Mouse (Mus musculus): ENCODE results near the gene Lnpk.

Gene Lnpk

DNA sequence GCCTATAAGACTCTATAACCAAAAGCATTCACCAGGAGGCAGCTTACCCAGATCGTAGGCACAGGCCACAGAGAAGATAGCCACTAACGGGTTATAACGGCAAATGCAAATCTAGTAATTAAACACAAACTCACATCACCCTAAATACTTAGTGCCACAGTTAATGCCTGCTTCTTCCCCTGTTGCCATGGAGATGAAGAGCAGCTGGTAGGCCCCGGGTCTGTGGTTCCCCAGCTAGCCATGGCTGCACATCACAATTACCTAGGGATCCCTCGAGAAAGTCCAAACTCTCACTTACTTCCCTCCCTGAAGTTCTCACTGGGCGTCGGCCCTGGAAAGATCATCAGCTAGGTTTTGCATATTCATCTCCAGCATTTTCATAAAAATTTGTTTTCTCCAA is 90.8 kb downstream of the Lnpk start:
- DNase-seq: no peak

DNA sequence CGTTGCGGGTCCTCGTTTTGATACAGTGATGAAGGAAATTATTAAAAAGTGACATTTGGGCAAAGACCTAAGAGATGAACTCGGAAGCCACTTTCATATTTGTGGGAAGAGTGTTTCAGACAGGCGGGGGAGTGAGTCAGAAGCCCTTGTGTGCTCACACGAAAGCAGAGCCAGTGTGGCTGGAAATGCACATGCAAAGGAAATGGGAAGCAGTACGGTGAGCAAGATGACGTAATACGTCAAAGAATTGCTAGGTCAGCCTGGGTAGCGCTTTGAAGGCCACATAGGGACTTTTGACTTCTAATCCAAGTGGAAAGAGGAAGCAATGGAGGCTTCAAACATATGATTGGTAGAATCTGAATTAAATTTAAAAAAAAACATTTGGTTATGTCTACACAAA is 96.6 kb downstream of the Lnpk start:
- DNase-seq: no peak

GRCm38 (mm10) chr2:74482086-74482485 is 97.1 kb downstream of the Lnpk start:
- DNase-seq: no peak
